Mouse (Mus musculus) forebrain, embryonic 11.5 days (tissue): ENCODE results near the gene Zfp950. TPM values are rescaled to one million over a fixed set of nuclear protein-coding genes. Genes with fewer than 3 reads are reported as not detected.

Experiments used
- ATAC-seq: fragments of 200-750 bp; cut with Nextera tagmentation; replicated peaks from 2 replicates; pipeline ENCODE4 v1.8.0; 2017; ENCODE audit warnings: moderate TSS enrichment; ENCODE audit not compliant: low FRiP score
- DNase-seq: peaks from one replicate; pipeline ENCODE4 v3.0.0-alpha.2; 2017; ENCODE audit warnings: low spot score
- H3K27ac ChIP-seq: fragments of 300-500 bp; sonication (generic); 2 replicates; pipeline ENCODE4 v1.5.1; 2014; ENCODE audit warnings: low read depth, low read length
- H3K27me3 ChIP-seq: fragments of 300-500 bp; sonication (generic); 2 replicates; pipeline ENCODE4 v1.6.1; 2014; ENCODE audit warnings: mild to moderate bottlenecking, low read length, mixed read lengths; ENCODE audit not compliant: control insufficient read depth, insufficient read depth
- H3K36me3 ChIP-seq: fragments of 300-500 bp; sonication (generic); 2 replicates; pipeline ENCODE4 v1.6.1; 2014; ENCODE audit warnings: mild to moderate bottlenecking, low read length, moderate library complexity, mixed read lengths; ENCODE audit not compliant: control insufficient read depth, insufficient read depth
- H3K4me1 ChIP-seq: fragments of 300-500 bp; sonication (generic); replicated peaks from 2 replicates; pipeline ENCODE4 v1.6.1; 2014; ENCODE audit warnings: low read length, mixed read lengths; ENCODE audit not compliant: control insufficient read depth, insufficient read depth
- H3K4me2 ChIP-seq: fragments of 300-500 bp; sonication (generic); 2 replicates; pipeline ENCODE4 v1.6.1; 2014; ENCODE audit warnings: low read depth, mild to moderate bottlenecking, low read length, moderate library complexity, mixed read lengths; ENCODE audit not compliant: severe bottlenecking
- H3K4me3 ChIP-seq: fragments of 300-500 bp; sonication (generic); 2 replicates; pipeline ENCODE4 v1.5.1; 2014; ENCODE audit warnings: low read depth, low read length
- H3K9ac ChIP-seq: fragments of 300-500 bp; sonication (generic); 2 replicates; pipeline ENCODE4 v1.6.1; 2014; ENCODE audit warnings: low read length
- H3K9me3 ChIP-seq: fragments of 300-500 bp; sonication (generic); 2 replicates; pipeline ENCODE4 v1.6.1; 2016; ENCODE audit warnings: low read length, mixed read lengths; ENCODE audit not compliant: control insufficient read depth
- WGBS: fragments of 180-500 bp; shearing (Covaris S2); extraction: QIAGEN DNeasy Blood & Tissue Kit; methylation state at CpG from one replicate; pipeline ENCODE4 v1.1.7; 2014; 5-methylcytosine and 5-hydroxymethylcytosine counted together
- polyA plus RNA-seq: library from polyadenylated mRNA; unstranded; fragments of >200 nt; fragmentation: Nextera tagmentation; extraction: Ambion mirVana; gene quantifications from 2 replicates; pipeline ENCODE4 v1.2.1, GENCODE M21; 2014

Gene Zfp950
- polyA plus RNA-seq, 1 experiment from 2014 or later: 25.6 TPM

DNA sequence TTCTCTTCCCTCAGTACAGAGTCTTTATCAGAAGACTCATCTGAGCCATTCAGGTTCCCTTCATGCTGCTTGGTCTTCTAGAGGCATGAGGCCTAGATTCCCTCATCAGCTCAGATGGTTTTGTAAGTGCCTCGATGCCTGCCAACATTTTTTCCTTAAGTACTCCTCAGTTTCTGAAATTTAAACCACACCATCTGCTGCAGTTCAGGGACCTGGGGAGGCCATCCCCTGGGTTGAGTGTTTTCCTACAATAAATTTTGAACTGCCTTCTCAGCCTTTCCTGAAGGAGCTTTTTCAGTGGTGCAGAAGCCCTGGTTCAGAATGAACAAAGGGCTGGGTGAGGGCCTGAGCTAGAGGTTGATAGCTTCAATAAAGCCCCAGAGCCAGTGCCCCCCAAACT, 91.2 kb downstream of the Zfp950 start:
- H3K9ac ChIP-seq: no peak overlapping the region

DNA sequence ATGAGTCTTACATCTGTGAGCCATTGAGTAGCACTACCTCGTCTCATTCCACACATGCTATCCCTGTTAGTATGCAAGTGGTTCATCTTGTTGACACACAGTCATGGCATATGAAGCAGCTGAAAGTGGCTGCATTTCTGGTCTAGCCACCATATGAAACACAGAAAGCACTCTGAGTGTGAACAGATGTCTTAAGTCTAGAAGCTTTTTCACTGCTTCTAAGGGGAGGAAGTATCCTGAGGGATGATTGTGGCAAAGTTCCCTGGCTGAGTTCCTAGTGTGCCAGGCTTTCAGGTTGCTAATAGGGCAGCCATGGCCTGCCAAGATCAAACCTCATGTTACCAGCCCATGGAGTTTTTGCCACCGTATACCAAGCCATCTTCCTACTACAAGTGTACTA, 92.0 kb downstream of the Zfp950 start:
- Histone ChIP-seq H3K36me3 (no peaks in the 10 kb centered on the region), H3K27me3 (no peaks in the 10 kb centered on the region), H3K4me1 (no peaks in the 10 kb centered on the region), H3K9me3 (no peaks in the 10 kb centered on the region), H3K9ac (no peak overlapping the region), H3K27ac (no peak overlapping the region), H3K4me2 (no peak overlapping the region), H3K4me3 (no peak overlapping the region)
- DNase-seq (no peak), ATAC-seq (no peak)
- WGBS: 91% methylated on average over 2 of the region's 2 CpGs

More for the DNA sequence above, 91.2 kb downstream of the Zfp950 start:
- Histone ChIP-seq H3K4me3 (no peak overlapping the region), H3K4me1 (no peaks in the 10 kb centered on the region), H3K9me3 (no peaks in the 10 kb centered on the region), H3K27ac (no peak overlapping the region), H3K27me3 (no peaks in the 10 kb centered on the region), H3K36me3 (no peaks in the 10 kb centered on the region), H3K4me2 (no peak overlapping the region)
- WGBS: 83% methylated on average over 1 of the region's 1 CpGs
- ATAC-seq (no peak), DNase-seq (no peak)

DNA sequence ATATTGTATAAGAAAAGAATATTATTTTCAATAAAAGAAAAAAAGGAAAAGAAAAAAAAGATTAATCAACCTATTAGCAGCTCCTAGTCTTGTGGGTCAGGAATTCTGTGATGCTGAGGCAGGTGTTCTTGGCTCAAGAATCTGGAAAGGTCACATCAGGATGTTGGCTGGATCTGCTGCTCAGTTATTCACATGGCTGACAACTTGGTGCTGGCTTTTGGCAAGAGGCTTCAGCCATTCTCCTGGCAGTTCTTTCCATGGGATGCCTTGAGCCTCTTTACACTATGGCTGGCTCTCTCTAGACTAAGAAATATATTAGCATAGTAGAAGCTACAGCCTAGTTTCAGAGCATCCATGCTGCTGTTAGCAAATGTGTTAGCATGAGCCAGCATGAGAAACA, 101.5 kb downstream of the Zfp950 start:
- no peak for DNase-seq
- Histone ChIP-seq H3K27ac (no peak overlapping the region), H3K9ac (no peak overlapping the region)

DNA sequence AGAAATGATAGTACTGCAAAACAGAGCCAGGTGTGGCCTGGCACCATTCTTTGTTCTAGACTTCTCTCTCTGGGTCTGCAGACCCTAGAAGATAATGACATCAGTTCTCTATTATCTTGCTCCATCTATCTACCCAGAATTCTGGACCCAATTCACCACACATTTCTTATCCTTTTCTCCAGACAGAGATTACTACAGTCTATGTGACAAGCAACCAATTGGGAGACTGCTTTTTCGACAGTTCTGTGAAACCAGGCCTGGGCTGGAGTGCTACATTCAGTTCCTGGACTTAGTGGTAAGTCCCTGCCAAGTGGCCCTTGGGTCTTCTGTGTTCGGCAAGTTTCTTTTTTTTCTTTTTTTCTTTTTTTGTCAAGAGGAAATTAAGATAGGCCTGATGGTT, 109.1 kb downstream of the Zfp950 start:
- no peak overlapping the region for H3K4me2 ChIP-seq
- H3K9me3 ChIP-seq: no peaks in the 10 kb centered on the region
- H3K27me3 ChIP-seq: no peaks in the 10 kb centered on the region
- H3K27ac ChIP-seq: no peak overlapping the region
- 87% methylated on average over 2 of the region's 2 CpGs for WGBS
- H3K9ac ChIP-seq: no peak overlapping the region
- ATAC-seq (no peak), DNase-seq (no peak)
- H3K4me3 ChIP-seq: no peak overlapping the region
- H3K36me3 ChIP-seq: no peaks in the 10 kb centered on the region
- H3K4me1 ChIP-seq: no peaks in the 10 kb centered on the region

More for the DNA sequence above, 101.5 kb downstream of the Zfp950 start:
- no peaks in the 10 kb centered on the region for H3K27me3 ChIP-seq
- H3K9me3 ChIP-seq: no peaks in the 10 kb centered on the region
- no peaks in the 10 kb centered on the region for H3K4me1 ChIP-seq
- no peak overlapping the region for H3K4me3 ChIP-seq
- H3K36me3 ChIP-seq: no peaks in the 10 kb centered on the region
- H3K4me2 ChIP-seq: no peak overlapping the region
- ATAC-seq: no peak

DNA sequence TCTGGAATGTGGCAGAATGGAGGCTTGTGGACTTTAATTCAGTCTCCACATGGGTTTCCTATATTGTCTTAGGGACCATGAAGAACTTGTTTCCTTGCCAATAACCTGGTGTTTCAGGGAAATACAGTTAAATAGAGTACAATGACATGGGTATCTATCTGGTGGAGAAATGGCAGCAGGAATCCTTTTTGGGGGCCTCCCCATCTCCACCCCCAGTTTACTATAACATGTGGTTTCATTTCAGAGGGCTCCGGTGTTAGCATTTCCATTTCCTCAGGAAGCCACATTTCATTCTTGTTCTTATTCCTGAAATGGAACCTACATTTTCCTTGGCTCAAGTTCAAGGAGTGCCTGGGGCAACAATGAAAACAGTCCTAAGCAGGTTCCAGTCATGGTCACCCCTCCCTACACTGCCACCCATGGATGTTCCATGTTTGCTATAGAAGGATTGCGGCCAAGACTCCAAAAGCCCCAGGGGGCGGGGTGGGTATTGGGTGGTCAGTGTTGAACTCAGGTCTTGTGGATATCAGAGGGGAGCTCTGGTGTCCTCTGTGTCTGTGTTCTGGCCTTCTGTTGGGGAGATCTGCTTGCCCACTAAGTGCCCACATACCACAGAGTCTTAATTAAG, 118.6 kb downstream of the Zfp950 start:
- DNase-seq (no peak), ATAC-seq (no peak)
- Histone ChIP-seq H3K27me3 (no peaks in the 10 kb centered on the region), H3K9ac (no peak overlapping the region), H3K36me3 (no peaks in the 10 kb centered on the region), H3K4me1 (no peaks in the 10 kb centered on the region), H3K4me2 (no peak overlapping the region), H3K9me3 (no peaks in the 10 kb centered on the region), H3K27ac (no peak overlapping the region), H3K4me3 (no peak overlapping the region)
- 81% methylated on average over 3 of the region's 3 CpGs for WGBS

DNA sequence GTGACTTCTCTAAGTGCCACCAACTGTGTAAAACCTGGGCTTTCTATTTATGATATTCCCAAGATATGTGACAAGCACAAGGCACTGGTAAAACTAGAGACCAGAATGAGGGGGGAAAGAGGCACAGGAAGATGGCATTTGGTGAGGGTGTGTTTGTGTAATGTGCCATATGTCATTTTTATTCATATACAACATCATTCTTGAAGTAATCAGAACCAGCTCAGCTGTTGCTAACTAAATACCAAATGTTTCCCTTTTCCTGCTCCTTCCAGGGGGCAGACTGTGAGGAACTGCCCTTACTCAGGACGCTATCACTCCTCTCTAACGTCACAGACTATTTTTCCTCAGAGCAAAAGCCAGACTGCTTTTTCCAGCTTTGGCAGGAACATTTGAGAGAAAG, 119.1 kb downstream of the Zfp950 start:
- no peaks in the 10 kb centered on the region for H3K27me3 ChIP-seq
- no peaks in the 10 kb centered on the region for H3K9me3 ChIP-seq
- no peaks in the 10 kb centered on the region for H3K4me1 ChIP-seq
- H3K27ac ChIP-seq: no peak overlapping the region
- no peak overlapping the region for H3K9ac ChIP-seq
- H3K4me3 ChIP-seq: no peak overlapping the region
- ATAC-seq: no peak
- H3K36me3 ChIP-seq: no peaks in the 10 kb centered on the region
- no peak overlapping the region for H3K4me2 ChIP-seq
- 78% methylated on average over 2 of the region's 2 CpGs for WGBS
- DNase-seq: no peak

DNA sequence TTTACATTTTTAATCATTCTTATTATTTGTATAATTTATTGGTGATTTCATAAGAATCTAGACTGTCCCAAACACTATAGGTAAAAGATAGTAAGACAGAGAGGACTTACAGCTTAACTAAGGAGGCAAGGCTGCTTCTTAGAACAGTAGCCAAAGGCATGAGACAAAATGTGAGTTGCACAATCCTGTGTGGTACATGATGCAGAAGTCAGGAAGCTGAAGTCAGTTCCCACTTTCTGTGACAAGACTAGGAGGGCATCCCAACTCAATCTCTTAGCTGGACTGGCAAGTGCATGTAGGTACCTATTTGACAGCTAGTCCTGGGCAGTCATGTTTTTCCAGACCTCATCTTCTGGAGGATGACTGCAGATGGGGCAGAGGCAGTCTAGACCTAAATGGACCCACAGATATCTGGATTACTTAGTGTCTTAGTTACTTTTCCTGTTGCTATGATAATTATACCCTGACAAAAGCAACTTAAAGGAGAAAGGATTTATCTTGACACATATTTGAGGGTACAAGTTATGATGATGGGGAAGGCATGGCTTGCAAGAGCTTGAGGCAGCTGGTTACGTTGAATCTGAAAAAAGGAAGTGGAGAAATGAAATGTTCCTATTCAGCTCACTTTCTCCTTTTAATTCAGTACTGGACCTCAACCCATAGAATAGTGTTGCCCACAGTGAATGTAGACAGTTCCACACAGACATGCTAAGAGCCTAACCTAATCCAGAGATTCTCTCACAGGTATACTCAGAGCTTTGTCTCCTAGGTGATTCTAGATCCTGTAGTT, 123.0 kb downstream of the Zfp950 start:
- WGBS: 100% methylated on average over 1 of the region's 1 CpGs
- no peak overlapping the region for H3K4me3 ChIP-seq
- no peaks in the 10 kb centered on the region for H3K27me3 ChIP-seq
- DNase-seq (no peak), ATAC-seq (no peak)
- no peaks in the 10 kb centered on the region for H3K4me1 ChIP-seq
- H3K27ac ChIP-seq: no peak overlapping the region
- H3K4me2 ChIP-seq: no peak overlapping the region
- H3K36me3 ChIP-seq: no peaks in the 10 kb centered on the region
- no peak overlapping the region for H3K9ac ChIP-seq
- H3K9me3 ChIP-seq: no peaks in the 10 kb centered on the region

DNA sequence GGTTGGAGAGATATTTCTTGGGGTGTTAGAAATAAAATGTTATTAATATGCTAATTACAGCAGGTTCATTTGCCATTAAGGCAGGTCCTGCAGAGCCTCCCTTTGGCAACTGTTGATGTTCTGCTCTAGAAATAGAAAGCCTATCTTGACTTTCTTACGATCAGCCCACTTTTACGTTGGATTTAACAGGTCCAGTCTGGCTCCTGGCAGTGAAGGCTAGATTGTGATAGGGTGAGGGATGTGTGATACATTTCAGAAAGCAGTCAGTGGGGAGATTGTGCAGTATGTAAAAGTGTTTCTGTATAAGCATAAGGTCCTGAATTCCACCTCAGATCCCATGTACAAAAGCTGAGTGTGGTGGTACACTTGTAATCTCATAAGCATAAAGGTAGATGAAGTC, 131.4 kb downstream of the Zfp950 start:
- WGBS: 92% methylated on average over 2 of the region's 2 CpGs
- Histone ChIP-seq H3K36me3 (no peaks in the 10 kb centered on the region), H3K4me2 (no peak overlapping the region), H3K9me3 (no peaks in the 10 kb centered on the region), H3K27ac (no peak overlapping the region), H3K27me3 (no peaks in the 10 kb centered on the region), H3K4me1 (no peaks in the 10 kb centered on the region), H3K4me3 (no peak overlapping the region), H3K9ac (no peak overlapping the region)
- no peak for DNase-seq
- no peak for ATAC-seq
